Mouse (Mus musculus): ENCODE results near the gene Maml3. TPM values are rescaled to one million over a fixed set of nuclear protein-coding genes. Genes with fewer than 3 reads are reported as not detected.
A peak's percentile ranks its signal among the peaks of the same experiment; 100 is the strongest.

The Maml3 gene
- polyA plus RNA-seq, 1 experiment = 2.2 TPM

- Histone ChIP-seq H3K36me3 (ENCODE audit: control insufficient read depth, insufficient read depth) (no peaks in the 10 kb centered on the region), H3K79me2 (ENCODE audit: control insufficient read depth, insufficient read depth) (no peaks in the 10 kb centered on the region), H3ac (ENCODE audit: control insufficient read depth, insufficient read length, low read depth) (no peak overlapping the region), H3K79me3 (ENCODE audit: low read depth) (no peaks in the 10 kb centered on the region), H3K27me3 (ENCODE audit: control insufficient read depth, insufficient read depth, insufficient read length) (no peaks in the 10 kb centered on the region), H3K4me3 (ENCODE audit: insufficient read depth, poor library complexity, severe bottlenecking) (no peak overlapping the region)
- TF ChIP-seq CTCF (IDR thresholded peaks at IDR 0.05; ENCODE audit: control insufficient read depth, insufficient read depth, insufficient read length) (no peak), MYOD1 (IDR thresholded peaks at IDR 0.05; ENCODE audit: control insufficient read depth, insufficient read length, low read depth) (no peak), USF1 (IDR thresholded peaks at IDR 0.05; ENCODE audit: low read depth) (no peak), CEBPB (IDR thresholded peaks at IDR 0.05; ENCODE audit: low read depth) (no peak), FOSL1 (IDR thresholded peaks at IDR 0.05; ENCODE audit: insufficient read depth, low read length, poor library complexity, severe bottlenecking) (no peak), MYOG (IDR thresholded peaks at IDR 0.05; ENCODE audit: control insufficient read depth, extremely low read depth, insufficient read length) (no peak), MAX (IDR thresholded peaks at IDR 0.05) (no peak)
Observed at GRCm38 (mm10) chr3:51686791-51687190, 418.1 kb downstream of the Maml3 start.

- Histone ChIP-seq H3K79me2 (ENCODE audit: control insufficient read depth, insufficient read depth) (no peaks in the 10 kb centered on the region), H3ac (ENCODE audit: control insufficient read depth, insufficient read length, low read depth) (no peak overlapping the region), H3K79me3 (ENCODE audit: low read depth) (no peaks in the 10 kb centered on the region), H3K27me3 (ENCODE audit: control insufficient read depth, insufficient read depth, insufficient read length) (no peaks in the 10 kb centered on the region), H3K4me3 (ENCODE audit: insufficient read depth, poor library complexity, severe bottlenecking) (no peak overlapping the region), H3K36me3 (ENCODE audit: control insufficient read depth, insufficient read depth) (no peaks in the 10 kb centered on the region)
- TF ChIP-seq MYOG (IDR thresholded peaks at IDR 0.05; ENCODE audit: control insufficient read depth, extremely low read depth, insufficient read length) (no peak), MAX (IDR thresholded peaks at IDR 0.05) (no peak), CTCF (IDR thresholded peaks at IDR 0.05; ENCODE audit: control insufficient read depth, insufficient read depth, insufficient read length) (no peak), FOSL1 (IDR thresholded peaks at IDR 0.05; ENCODE audit: insufficient read depth, low read length, poor library complexity, severe bottlenecking) (no peak), USF1 (IDR thresholded peaks at IDR 0.05; ENCODE audit: low read depth) (no peak), CEBPB (IDR thresholded peaks at IDR 0.05; ENCODE audit: low read depth) (no peak), MYOD1 (IDR thresholded peaks at IDR 0.05; ENCODE audit: control insufficient read depth, insufficient read length, low read depth) (no peak)
Observed at GRCm38 (mm10) chr3:51686316-51686715, 418.6 kb downstream of the Maml3 start.

GRCm38 (mm10) chr3:51685539-51685938 is 419.3 kb downstream of the Maml3 start:
- Histone ChIP-seq H3ac (ENCODE audit: control insufficient read depth, insufficient read length, low read depth) (no peak overlapping the region), H3K4me3 (ENCODE audit: insufficient read depth, poor library complexity, severe bottlenecking) (no peak overlapping the region), H3K27me3 (ENCODE audit: control insufficient read depth, insufficient read depth, insufficient read length) (no peaks in the 10 kb centered on the region), H3K79me2 (ENCODE audit: control insufficient read depth, insufficient read depth) (no peaks in the 10 kb centered on the region), H3K36me3 (ENCODE audit: control insufficient read depth, insufficient read depth) (no peaks in the 10 kb centered on the region), H3K79me3 (ENCODE audit: low read depth) (no peaks in the 10 kb centered on the region)
- no peak for TF ChIP-seq MAX (IDR thresholded peaks at IDR 0.05)
- no peak for TF ChIP-seq MYOD1 (IDR thresholded peaks at IDR 0.05; ENCODE audit: control insufficient read depth, insufficient read length, low read depth)
- no peak for TF ChIP-seq USF1 (IDR thresholded peaks at IDR 0.05; ENCODE audit: low read depth)
- no peak for TF ChIP-seq CTCF (IDR thresholded peaks at IDR 0.05; ENCODE audit: control insufficient read depth, insufficient read depth, insufficient read length)
- no peak for TF ChIP-seq FOSL1 (IDR thresholded peaks at IDR 0.05; ENCODE audit: insufficient read depth, low read length, poor library complexity, severe bottlenecking)
- TF ChIP-seq MYOG (IDR thresholded peaks at IDR 0.05; ENCODE audit: control insufficient read depth, extremely low read depth, insufficient read length) = no peak
- no peak for TF ChIP-seq CEBPB (IDR thresholded peaks at IDR 0.05; ENCODE audit: low read depth)

- Histone ChIP-seq H3K79me2 (ENCODE audit: control insufficient read depth, insufficient read depth) (no peaks in the 10 kb centered on the region), H3K36me3 (ENCODE audit: control insufficient read depth, insufficient read depth) (no peaks in the 10 kb centered on the region), H3K27me3 (ENCODE audit: control insufficient read depth, insufficient read depth, insufficient read length) (no peaks in the 10 kb centered on the region), H3K79me3 (ENCODE audit: low read depth) (no peaks in the 10 kb centered on the region), H3ac (ENCODE audit: control insufficient read depth, insufficient read length, low read depth) (no peak overlapping the region), H3K4me3 (ENCODE audit: insufficient read depth, poor library complexity, severe bottlenecking) (no peak overlapping the region)
- no peak for TF ChIP-seq MYOG (IDR thresholded peaks at IDR 0.05; ENCODE audit: control insufficient read depth, extremely low read depth, insufficient read length)
- no peak for TF ChIP-seq USF1 (IDR thresholded peaks at IDR 0.05; ENCODE audit: low read depth)
- TF ChIP-seq MAX (IDR thresholded peaks at IDR 0.05) = no peak
- TF ChIP-seq MYOD1 (IDR thresholded peaks at IDR 0.05; ENCODE audit: control insufficient read depth, insufficient read length, low read depth) = no peak
- TF ChIP-seq CTCF (IDR thresholded peaks at IDR 0.05; ENCODE audit: control insufficient read depth, insufficient read depth, insufficient read length) = no peak
- no peak for TF ChIP-seq CEBPB (IDR thresholded peaks at IDR 0.05; ENCODE audit: low read depth)
- no peak for TF ChIP-seq FOSL1 (IDR thresholded peaks at IDR 0.05; ENCODE audit: insufficient read depth, low read length, poor library complexity, severe bottlenecking)
Observed at GRCm38 (mm10) chr3:51674963-51675362, 429.9 kb downstream of the Maml3 start.

- H3K4me3 ChIP-seq (ENCODE audit: insufficient read depth, poor library complexity, severe bottlenecking) = no peak overlapping the region
Observed at GRCm38 (mm10) chr3:51673408-51674086, 431.3 kb downstream of the Maml3 start.

More at GRCm38 (mm10) chr3:51673408-51674086, 431.3 kb downstream of the Maml3 start:
- Histone ChIP-seq H3K36me3 (ENCODE audit: control insufficient read depth, insufficient read depth) (no peaks in the 10 kb centered on the region), H3K79me3 (ENCODE audit: low read depth) (no peaks in the 10 kb centered on the region), H3K79me2 (ENCODE audit: control insufficient read depth, insufficient read depth) (no peaks in the 10 kb centered on the region), H3ac (ENCODE audit: control insufficient read depth, insufficient read length, low read depth) (no peak overlapping the region), H3K27me3 (ENCODE audit: control insufficient read depth, insufficient read depth, insufficient read length) (no peaks in the 10 kb centered on the region)
- TF ChIP-seq USF1 (IDR thresholded peaks at IDR 0.05; ENCODE audit: low read depth) (no peak), MYOD1 (IDR thresholded peaks at IDR 0.05; ENCODE audit: control insufficient read depth, insufficient read length, low read depth) (no peak), CTCF (IDR thresholded peaks at IDR 0.05; ENCODE audit: control insufficient read depth, insufficient read depth, insufficient read length) (peak; percentile 13)

All from C2C12 (cell line).